Mouse (Mus musculus) neural tube, embryonic 11.5 days (tissue): Measurements from ENCODE around the gene Gm10719. TPM values are rescaled to one million over a fixed set of nuclear protein-coding genes. Genes with fewer than 3 reads are reported as not detected.
"Not testable (repeated sequence)": the region's sequence is repeated elsewhere in the genome, so short reads cannot be mapped to it uniquely, and the experiment has no call there.

Experiments
- ATAC-seq: fragments of 200-750 bp; cut with Nextera tagmentation; 2 replicates; pipeline ENCODE4 v1.8.0; 2017; ENCODE audit warnings: moderate number of reproducible peaks, mild to moderate bottlenecking, moderate TSS enrichment, moderate library complexity; ENCODE audit not compliant: insufficient read depth, low FRiP score, low TSS enrichment
- DNase-seq: peaks from one replicate; pipeline ENCODE4 v3.0.0-alpha.2; 2015; ENCODE audit warnings: low spot score
- H3K27ac ChIP-seq: fragments of 300-500 bp; sonication (generic); 2 replicates; pipeline ENCODE4 v1.5.1; 2014; ENCODE audit warnings: low read depth, mild to moderate bottlenecking, low read length
- H3K27me3 ChIP-seq: fragments of 300-500 bp; sonication (generic); 2 replicates; pipeline ENCODE4 v1.6.1; 2014; ENCODE audit warnings: mild to moderate bottlenecking, low read length, mixed read lengths; ENCODE audit not compliant: control insufficient read depth, insufficient read depth
- H3K36me3 ChIP-seq: fragments of 300-500 bp; sonication (generic); 2 replicates; pipeline ENCODE4 v1.6.1; 2014; ENCODE audit warnings: mild to moderate bottlenecking, low read length, moderate library complexity, mixed read lengths; ENCODE audit not compliant: control insufficient read depth, insufficient read depth
- H3K4me1 ChIP-seq: fragments of 300-500 bp; sonication (generic); 2 replicates; pipeline ENCODE4 v1.6.1; 2014; ENCODE audit warnings: low read length, mixed read lengths; ENCODE audit not compliant: control insufficient read depth, insufficient read depth
- H3K4me2 ChIP-seq: fragments of 300-500 bp; sonication (generic); 2 replicates; pipeline ENCODE4 v1.6.1; 2014; ENCODE audit warnings: low read depth, mild to moderate bottlenecking, moderate library complexity
- H3K4me3 ChIP-seq: fragments of 300-500 bp; sonication (generic); 2 replicates; pipeline ENCODE4 v1.5.1; 2014; ENCODE audit warnings: low read depth, low read length
- H3K9ac ChIP-seq: fragments of 300-500 bp; sonication (generic); 2 replicates; pipeline ENCODE4 v1.6.1; 2014; ENCODE audit warnings: mild to moderate bottlenecking, low read length
- H3K9me3 ChIP-seq: fragments of 300-500 bp; sonication (generic); 2 replicates; pipeline ENCODE4 v1.6.1; 2016; ENCODE audit warnings: low read length; ENCODE audit not compliant: control insufficient read depth
- WGBS: fragments of 180-500 bp; shearing (Covaris S2); extraction: QIAGEN DNeasy Blood & Tissue Kit; methylation state at CpG from one replicate; pipeline ENCODE4 v1.1.7; 2014; 5-methylcytosine and 5-hydroxymethylcytosine counted together
- polyA plus RNA-seq: library from polyadenylated mRNA; unstranded; fragments of >200 nt; fragmentation: Nextera tagmentation; extraction: Ambion mirVana; gene quantifications from 2 replicates; pipeline ENCODE4 v1.2.1, GENCODE M21; 2014

The Gm10719 gene
- polyA plus RNA-seq, 1 experiment from 2014 or later, result not detected

GRCm38 (mm10) chr9:3023985-3024648 is 6.9 kb downstream of the Gm10719 start:
- WGBS, result 68% methylated on average over 14 of the region's 16 CpGs
- DNase-seq, H3K9me3 ChIP-seq, H3K27me3 ChIP-seq, H3K36me3 ChIP-seq, ATAC-seq, H3K4me3 ChIP-seq, H3K27ac ChIP-seq, H3K4me1 ChIP-seq, H3K9ac ChIP-seq, H3K4me2 ChIP-seq: not testable (repeated sequence)

- not testable (repeated sequence) for H3K4me2 ChIP-seq, DNase-seq, H3K36me3 ChIP-seq, H3K4me3 ChIP-seq, H3K27me3 ChIP-seq, ATAC-seq, H3K9ac ChIP-seq, H3K9me3 ChIP-seq, H3K4me1 ChIP-seq, H3K27ac ChIP-seq
- WGBS, result 71% methylated on average over 12 of the region's 12 CpGs
Measured at GRCm38 (mm10) chr9:3024912-3025467, 7.8 kb downstream of the Gm10719 start, which contains the start of gene Gm10717. TSS of gene Gm10717 (plus strand) at chr9:3025417.

- not testable (repeated sequence) for H3K4me3 ChIP-seq, H3K27ac ChIP-seq, H3K9me3 ChIP-seq, H3K36me3 ChIP-seq, DNase-seq, H3K27me3 ChIP-seq, H3K9ac ChIP-seq, H3K4me2 ChIP-seq, H3K4me1 ChIP-seq, ATAC-seq
- WGBS, result 58% methylated on average over 4 of the region's 6 CpGs
Measured at GRCm38 (mm10) chr9:3025653-3026052, 8.4 kb downstream of the Gm10719 start.

- DNase-seq, H3K4me2 ChIP-seq, ATAC-seq, H3K4me3 ChIP-seq, H3K27ac ChIP-seq, H3K36me3 ChIP-seq, H3K9me3 ChIP-seq, H3K27me3 ChIP-seq, H3K4me1 ChIP-seq, H3K9ac ChIP-seq: not testable (repeated sequence)
- WGBS, result 72% methylated on average over 5 of the region's 5 CpGs
Measured at GRCm38 (mm10) chr9:3026136-3026535, 8.9 kb downstream of the Gm10719 start.

GRCm38 (mm10) chr9:3026741-3027140 is 9.5 kb downstream of the Gm10719 start:
- H3K4me2 ChIP-seq, H3K36me3 ChIP-seq, H3K27ac ChIP-seq, H3K4me3 ChIP-seq, H3K9ac ChIP-seq, DNase-seq, ATAC-seq, H3K27me3 ChIP-seq, H3K9me3 ChIP-seq, H3K4me1 ChIP-seq: not testable (repeated sequence)
- WGBS, result 64% methylated on average over 9 of the region's 9 CpGs

GRCm38 (mm10) chr9:3027200-3027599 is 10.0 kb downstream of the Gm10719 start:
- peak; percentile 25; the same call in 1 of the 2 replicates for ATAC-seq

GRCm38 (mm10) chr9:3029276-3030000 is 12.2 kb downstream of the Gm10719 start:
- H3K27me3 ChIP-seq, H3K36me3 ChIP-seq, H3K9me3 ChIP-seq, ATAC-seq, H3K4me2 ChIP-seq, H3K4me3 ChIP-seq, H3K4me1 ChIP-seq, H3K9ac ChIP-seq, H3K27ac ChIP-seq, DNase-seq: not testable (repeated sequence)
- WGBS, result 67% methylated on average over 12 of the region's 16 CpGs

More at GRCm38 (mm10) chr9:3027200-3027599, 10.0 kb downstream of the Gm10719 start:
- not testable (repeated sequence) for H3K27me3 ChIP-seq, H3K4me1 ChIP-seq, H3K9me3 ChIP-seq, H3K36me3 ChIP-seq, H3K4me3 ChIP-seq, H3K27ac ChIP-seq, H3K4me2 ChIP-seq, H3K9ac ChIP-seq
- WGBS, result 71% methylated on average over 9 of the region's 9 CpGs
- peak; percentile 8 for DNase-seq

GRCm38 (mm10) chr9:3030677-3031318 is 13.6 kb downstream of the Gm10719 start:
- H3K4me1 ChIP-seq, H3K9ac ChIP-seq, H3K4me2 ChIP-seq, H3K36me3 ChIP-seq, H3K27ac ChIP-seq, H3K4me3 ChIP-seq, H3K9me3 ChIP-seq, H3K27me3 ChIP-seq: not testable (repeated sequence)
- ATAC-seq, result 0 out of 2 replicates have a peak, but pooled peaks have one; percentile 28
- 77% methylated on average over 2 of the region's 10 CpGs for WGBS
- DNase-seq, result peak; percentile 59
